Mouse (Mus musculus) hindbrain, embryonic 15.5 days (tissue): Measurements from ENCODE around the gene Gabrb1. TPM values are rescaled to one million over a fixed set of nuclear protein-coding genes. Genes with fewer than 3 reads are reported as not detected.
"Not testable (repeated sequence)": the region's sequence is repeated elsewhere in the genome, so short reads cannot be mapped to it uniquely, and the experiment has no call there.

Experiments
- ATAC-seq: fragments of 200-750 bp; cut with Nextera tagmentation; 2 replicates; pipeline ENCODE4 v1.8.0; 2017; ENCODE audit warnings: low read depth, moderate number of reproducible peaks, moderate TSS enrichment; ENCODE audit not compliant: low FRiP score
- H3K27ac ChIP-seq: fragments of 300-500 bp; sonication (generic); replicated peaks from 2 replicates; pipeline ENCODE4 v1.5.1; 2015; ENCODE audit warnings: mild to moderate bottlenecking, inconsistent platforms
- H3K27me3 ChIP-seq: fragments of 300-500 bp; sonication (generic); 2 replicates; pipeline ENCODE4 v1.6.1; 2015; ENCODE audit warnings: control low read depth, inconsistent platforms
- H3K36me3 ChIP-seq: fragments of 300-500 bp; sonication (generic); 2 replicates; pipeline ENCODE4 v1.6.1; 2015; ENCODE audit warnings: control low read depth, inconsistent platforms
- H3K4me1 ChIP-seq: fragments of 300-500 bp; sonication (generic); replicated peaks from 2 replicates; pipeline ENCODE4 v1.6.1; 2015; ENCODE audit warnings: control low read depth, inconsistent platforms
- H3K4me2 ChIP-seq: fragments of 300-500 bp; sonication (generic); 2 replicates; pipeline ENCODE4 v1.6.1; 2015; ENCODE audit warnings: moderate library complexity, mild to moderate bottlenecking, inconsistent platforms
- H3K4me3 ChIP-seq: fragments of 300-500 bp; sonication (generic); 2 replicates; pipeline ENCODE4 v1.5.1; 2015; ENCODE audit warnings: mild to moderate bottlenecking, inconsistent platforms
- H3K9ac ChIP-seq: fragments of 300-500 bp; sonication (generic); 2 replicates; pipeline ENCODE4 v1.6.1; 2015; ENCODE audit warnings: inconsistent platforms
- H3K9me3 ChIP-seq: fragments of 300-500 bp; sonication (generic); 2 replicates; pipeline ENCODE4 v1.6.1; 2016; ENCODE audit warnings: control low read depth, inconsistent platforms
- WGBS: fragments of 180-500 bp; shearing (Covaris S2); methylation state at CpG from one replicate; pipeline ENCODE4 v1.1.7; 2015; 5-methylcytosine and 5-hydroxymethylcytosine counted together
- polyA plus RNA-seq: library from polyadenylated mRNA; unstranded; fragments of >200 nt; fragmentation: Nextera tagmentation; extraction: Ambion mirVana; gene quantifications from 2 replicates; pipeline ENCODE4 v1.2.1, GENCODE M21; 2015

Gene Gabrb1
- polyA plus RNA-seq, 1 experiment from 2014 or later, result 32.0 TPM

- Histone ChIP-seq H3K4me2 (no peak overlapping the region), H3K9me3 (no peaks in the 10 kb centered on the region), H3K27ac (no peak overlapping the region), H3K4me3 (no peak overlapping the region), H3K9ac (no peak overlapping the region), H3K27me3 (no peaks in the 10 kb centered on the region), H3K36me3 (no peaks in the 10 kb centered on the region), H3K4me1 (0 out of 2 replicates have a peak, but pooled peaks cover 3% of the 10 kb centered on the region)
- ATAC-seq, result no peak
- 98% methylated on average over 5 of the region's 5 CpGs for WGBS
These were observed 493.0 kb downstream of the Gabrb1 start for GRCm38 (mm10) chr5:72150870-72151269.

GRCm38 (mm10) chr5:72155686-72156085, 497.8 kb downstream of the Gabrb1 start:
- not testable (repeated sequence) for H3K9ac ChIP-seq, H3K9me3 ChIP-seq, H3K27me3 ChIP-seq, ATAC-seq, H3K4me2 ChIP-seq, H3K27ac ChIP-seq, H3K4me1 ChIP-seq, H3K4me3 ChIP-seq
- peaks cover 20% of the 10 kb centered on the region for H3K36me3 ChIP-seq
- 75% methylated on average over 3 of the region's 3 CpGs for WGBS

- Histone ChIP-seq H3K4me1 (no peaks in the 10 kb centered on the region), H3K9ac (no peak overlapping the region), H3K27ac (no peak overlapping the region), H3K27me3 (no peaks in the 10 kb centered on the region), H3K36me3 (peaks cover 28% of the 10 kb centered on the region), H3K9me3 (no peaks in the 10 kb centered on the region), H3K4me2 (no peak overlapping the region), H3K4me3 (no peak overlapping the region)
- WGBS, result 92% methylated on average over 5 of the region's 5 CpGs
- ATAC-seq, result no peak
These were observed 498.7 kb downstream of the Gabrb1 start for GRCm38 (mm10) chr5:72156598-72156997.

- WGBS, result 90% methylated on average over 12 of the region's 12 CpGs
- Histone ChIP-seq H3K4me3 (no peak overlapping the region), H3K36me3 (peaks cover 36% of the 10 kb centered on the region), H3K9me3 (no peaks in the 10 kb centered on the region), H3K27ac (no peak overlapping the region), H3K4me2 (no peak overlapping the region), H3K9ac (no peak overlapping the region), H3K27me3 (no peaks in the 10 kb centered on the region), H3K4me1 (no peaks in the 10 kb centered on the region)
- ATAC-seq, result no peak
These were observed 500.8 kb downstream of the Gabrb1 start for GRCm38 (mm10) chr5:72158667-72159066.

GRCm38 (mm10) chr5:72159537-72159936, 501.6 kb downstream of the Gabrb1 start:
- Histone ChIP-seq H3K4me2 (no peak overlapping the region), H3K27ac (no peak overlapping the region), H3K9ac (no peak overlapping the region), H3K27me3 (no peaks in the 10 kb centered on the region), H3K4me3 (no peak overlapping the region), H3K9me3 (no peaks in the 10 kb centered on the region), H3K36me3 (peaks cover 36% of the 10 kb centered on the region), H3K4me1 (peaks cover 5% of the 10 kb centered on the region)
- no peak for ATAC-seq
- 85% methylated on average over 6 of the region's 6 CpGs for WGBS

- 92% methylated on average over 11 of the region's 11 CpGs for WGBS
- no peaks in the 10 kb centered on the region for H3K9me3 ChIP-seq
These were observed 503.0 kb downstream of the Gabrb1 start for GRCm38 (mm10) chr5:72160781-72161485.

GRCm38 (mm10) chr5:72162855-72163254, 504.9 kb downstream of the Gabrb1 start:
- H3K9me3 ChIP-seq, result no peaks in the 10 kb centered on the region
- ATAC-seq, result no peak
- no peak overlapping the region for H3K4me2 ChIP-seq
- H3K9ac ChIP-seq, result no peak overlapping the region
- peaks cover 32% of the 10 kb centered on the region for H3K36me3 ChIP-seq
- H3K27ac ChIP-seq, result no peak overlapping the region
- H3K27me3 ChIP-seq, result no peaks in the 10 kb centered on the region
- H3K4me1 ChIP-seq, result peaks cover 17% of the 10 kb centered on the region
- no peak overlapping the region for H3K4me3 ChIP-seq
- WGBS, result 92% methylated on average over 5 of the region's 5 CpGs

More at GRCm38 (mm10) chr5:72160781-72161485, 503.0 kb downstream of the Gabrb1 start:
- Histone ChIP-seq H3K27ac (no peak overlapping the region), H3K36me3 (peaks cover 36% of the 10 kb centered on the region), H3K4me1 (peaks cover 5% of the 10 kb centered on the region), H3K9ac (no peak overlapping the region), H3K4me3 (no peak overlapping the region), H3K27me3 (no peaks in the 10 kb centered on the region), H3K4me2 (no peak overlapping the region)
- no peak for ATAC-seq

GRCm38 (mm10) chr5:72164386-72164785, 506.5 kb downstream of the Gabrb1 start:
- WGBS, result 74% methylated on average over 7 of the region's 7 CpGs
- no peak overlapping the region for H3K9ac ChIP-seq
- H3K27ac ChIP-seq, result no peak overlapping the region
- H3K4me3 ChIP-seq, result no peak overlapping the region
- no peak for ATAC-seq
- H3K36me3 ChIP-seq, result peaks cover 25% of the 10 kb centered on the region
- H3K9me3 ChIP-seq, result no peaks in the 10 kb centered on the region
- no peaks in the 10 kb centered on the region for H3K27me3 ChIP-seq
- H3K4me2 ChIP-seq, result no peak overlapping the region
- peaks cover 17% of the 10 kb centered on the region for H3K4me1 ChIP-seq

GRCm38 (mm10) chr5:72167594-72168284, 509.8 kb downstream of the Gabrb1 start, which contains the start of gene Commd8:
Commd8 (minus strand) TSS chr5:72168189.
- H3K9me3 ChIP-seq, result no peaks in the 10 kb centered on the region
- H3K27ac ChIP-seq, result peak within 1 kb of the TSS; percentile 79
- under 1% methylated on average over 38 of the region's 38 CpGs for WGBS
- peak within 1 kb of the TSS; percentile 73 for H3K4me3 ChIP-seq
- H3K4me1 ChIP-seq, result peaks cover 17% of the 10 kb centered on the region
- peak within 1 kb of the TSS; percentile 66 for H3K9ac ChIP-seq
- ATAC-seq, result peak; percentile 94
- peak within 1 kb of the TSS; percentile 80 for H3K4me2 ChIP-seq
- H3K36me3 ChIP-seq, result no peaks in the 10 kb centered on the region
- H3K27me3 ChIP-seq, result no peaks in the 10 kb centered on the region

- peaks cover 17% of the 10 kb centered on the region for H3K4me1 ChIP-seq
- no peaks in the 10 kb centered on the region for H3K36me3 ChIP-seq
- H3K9me3 ChIP-seq, result no peaks in the 10 kb centered on the region
- no peak overlapping the region for H3K9ac ChIP-seq
- 0% methylated on average over 4 of the region's 4 CpGs for WGBS
- no peaks in the 10 kb centered on the region for H3K27me3 ChIP-seq
- H3K27ac ChIP-seq, result 0 out of 2 replicates have a peak overlapping the region, but pooled peaks have one; percentile 48
- H3K4me3 ChIP-seq, result peak overlapping the region; percentile 73
- ATAC-seq, result peak; percentile 76; the same call in 1 of the 2 replicates
- peak overlapping the region; percentile 80 for H3K4me2 ChIP-seq
These were observed 510.3 kb downstream of the Gabrb1 start for GRCm38 (mm10) chr5:72168285-72168621.

GRCm38 (mm10) chr5:72170067-72170466, 512.2 kb downstream of the Gabrb1 start:
- Histone ChIP-seq H3K4me1 (peaks cover 12% of the 10 kb centered on the region), H3K36me3 (no peaks in the 10 kb centered on the region), H3K9ac (no peak overlapping the region), H3K27me3 (no peaks in the 10 kb centered on the region), H3K4me2 (no peak overlapping the region), H3K4me3 (no peak overlapping the region), H3K9me3 (no peaks in the 10 kb centered on the region), H3K27ac (no peak overlapping the region)
- no peak for ATAC-seq
- 81% methylated on average over 6 of the region's 6 CpGs for WGBS

GRCm38 (mm10) chr5:72172675-72173074, 514.8 kb downstream of the Gabrb1 start:
- no peak overlapping the region for H3K27ac ChIP-seq
- peaks cover 8% of the 10 kb centered on the region for H3K4me1 ChIP-seq
- no peak overlapping the region for H3K9ac ChIP-seq
- H3K27me3 ChIP-seq, result no peaks in the 10 kb centered on the region
- H3K36me3 ChIP-seq, result no peaks in the 10 kb centered on the region
- H3K4me3 ChIP-seq, result no peak overlapping the region
- WGBS, result 35% methylated on average over 3 of the region's 3 CpGs
- no peak for ATAC-seq
- no peak overlapping the region for H3K4me2 ChIP-seq
- H3K9me3 ChIP-seq, result no peaks in the 10 kb centered on the region
